Mouse (Mus musculus): ENCODE measurements around the gene Ugt1a9. TPM values are rescaled to one million over a fixed set of nuclear protein-coding genes. Genes with fewer than 3 reads are reported as not detected.

Gene Ugt1a9
- total RNA-seq, 1 experiment, result not detected

DNA sequence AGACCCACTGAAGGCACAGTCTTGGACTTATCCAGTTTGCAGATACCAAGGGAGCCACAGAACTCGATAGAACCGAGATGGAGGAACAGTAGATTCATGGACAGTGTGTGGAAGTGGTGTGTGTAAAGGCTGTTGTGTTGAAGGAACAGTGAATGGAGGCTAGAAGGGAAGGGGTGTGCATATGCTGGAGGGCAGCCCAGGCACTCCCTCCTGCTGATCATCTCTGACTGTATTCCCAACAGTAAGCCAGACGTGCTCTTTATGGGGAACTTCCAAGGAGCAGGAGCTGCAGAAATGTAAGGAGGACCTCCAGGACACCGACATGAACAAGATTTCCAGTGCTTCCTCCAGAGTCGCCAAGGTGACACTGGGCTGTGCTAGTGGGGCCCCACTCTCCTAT, 179.4 kb downstream of the Ugt1a9 start:
- Histone ChIP-seq H3K36me3 (ENCODE audit: control insufficient read depth, insufficient read depth, low read length, poor library complexity, severe bottlenecking) (no peaks in the 10 kb centered on the region), H3K27ac (ENCODE audit: insufficient read depth, low read depth, low read length, poor library complexity, severe bottlenecking) (no peak overlapping the region), H3K9me3 (ENCODE audit: control insufficient read depth, insufficient read depth, low read depth, low read length) (no peaks in the 10 kb centered on the region), H3K4me1 (ENCODE audit: control insufficient read depth in 2 of 2, insufficient read depth in 2 of 2, low read length in 2 of 2, poor library complexity in 1 of 2) (no peaks in the 10 kb centered on the region), H3K9ac (ENCODE audit: insufficient read depth, low read depth, low read length, poor library complexity, severe bottlenecking) (no peak overlapping the region), H3K4me3 (ENCODE audit: insufficient read depth in 1 of 2, low read depth in 1 of 2, low read length in 2 of 2, poor library complexity in 1 of 2, severe bottlenecking in 1 of 2) (no peak overlapping the region)
- in situ Hi-C loops (cut with MboI; ENCODE audit: low sequenced_read_pairs in 2 of 2, unreplicated experiment in 2 of 2), result no loop called here
- no peak for TF ChIP-seq ZC3H11A (IDR thresholded peaks at IDR 0.05; ENCODE audit: borderline replicate concordance, low read depth, low read length)
- DNase-seq (ENCODE audit: low read depth, low spot score), result no peak

DNA sequence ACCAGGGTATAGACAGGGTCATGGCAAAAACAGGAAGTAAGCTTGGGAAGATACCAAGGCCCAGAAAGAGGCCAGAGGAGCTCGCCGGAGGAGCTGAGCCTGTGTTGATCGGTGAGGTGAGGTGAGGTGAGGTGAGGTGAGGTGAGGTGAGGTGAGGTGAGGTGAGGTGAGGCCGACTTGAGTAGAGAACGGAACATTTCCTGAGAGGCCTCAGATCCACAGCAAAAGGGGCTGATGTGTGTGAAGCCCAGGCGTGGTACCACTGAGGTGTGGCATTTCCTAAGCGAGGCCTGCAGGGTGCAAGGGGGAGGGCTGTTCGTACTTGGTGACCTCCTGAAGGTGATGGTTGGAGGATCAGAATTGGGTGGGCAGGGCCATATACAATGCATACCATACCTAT, 182.5 kb downstream of the Ugt1a9 start:
- TF ChIP-seq ZNF384 (IDR thresholded peaks at IDR 0.05; ENCODE audit: low read depth, low read length), result no peak
- TF ChIP-seq HCFC1 (IDR thresholded peaks at IDR 0.05; ENCODE audit: borderline replicate concordance, insufficient read depth, low read length), result no peak
- TF ChIP-seq ZC3H11A (IDR thresholded peaks at IDR 0.05; ENCODE audit: borderline replicate concordance, low read depth, low read length), result no peak
- TF ChIP-seq MAFK (IDR thresholded peaks at IDR 0.05; ENCODE audit: insufficient read depth, low read depth, low read length), result no peak
- TF ChIP-seq CHD2 (IDR thresholded peaks at IDR 0.05; ENCODE audit: low read depth, low read length), result no peak
- no peak overlapping the region for H3K4me3 ChIP-seq (ENCODE audit: insufficient read depth in 1 of 2, low read depth in 1 of 2, low read length in 2 of 2, poor library complexity in 1 of 2, severe bottlenecking in 1 of 2)
- no peak overlapping the region for H3K9ac ChIP-seq (ENCODE audit: insufficient read depth, low read depth, low read length, poor library complexity, severe bottlenecking)
- H3K27ac ChIP-seq (ENCODE audit: insufficient read depth, low read depth, low read length, poor library complexity, severe bottlenecking), result no peak overlapping the region; the same call in 1 of the 2 replicates
- in situ Hi-C loops (cut with MboI; ENCODE audit: low sequenced_read_pairs in 2 of 2, unreplicated experiment in 2 of 2), result no loop called here
- no peaks in the 10 kb centered on the region for H3K4me1 ChIP-seq (ENCODE audit: control insufficient read depth in 2 of 2, insufficient read depth in 2 of 2, low read length in 2 of 2, poor library complexity in 1 of 2)
- H3K9me3 ChIP-seq (ENCODE audit: control insufficient read depth, insufficient read depth, low read depth, low read length), result no peaks in the 10 kb centered on the region
- DNase-seq (ENCODE audit: low read depth, low spot score), result no peak
- no peaks in the 10 kb centered on the region for H3K36me3 ChIP-seq (ENCODE audit: control insufficient read depth, insufficient read depth, low read length, poor library complexity, severe bottlenecking)

DNA sequence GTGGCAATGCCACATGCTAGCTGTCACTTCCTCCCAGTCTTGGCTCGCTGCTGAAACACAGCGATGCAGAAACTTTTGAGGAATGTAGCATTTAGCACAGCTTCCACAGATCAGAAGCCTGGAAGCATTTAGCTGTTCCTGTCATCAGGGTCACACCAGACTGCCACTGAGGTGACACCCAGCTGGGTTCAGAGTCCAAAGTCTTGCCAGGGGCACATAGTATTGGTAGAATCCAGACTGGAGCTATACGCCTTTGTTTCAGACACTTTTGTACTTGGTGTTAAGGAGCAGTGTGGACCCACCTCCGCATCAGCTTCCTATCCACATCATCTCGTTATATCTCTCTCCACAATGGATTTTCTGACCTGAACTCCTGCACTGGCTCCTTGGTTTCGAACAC, 182.9 kb downstream of the Ugt1a9 start:
- DNase-seq (ENCODE audit: low read depth, low spot score), result no peak
- H3K9me3 ChIP-seq (ENCODE audit: control insufficient read depth, insufficient read depth, low read depth, low read length), result no peaks in the 10 kb centered on the region
- in situ Hi-C loops (cut with MboI; ENCODE audit: low sequenced_read_pairs in 2 of 2, unreplicated experiment in 2 of 2), result no loop called here

DNA sequence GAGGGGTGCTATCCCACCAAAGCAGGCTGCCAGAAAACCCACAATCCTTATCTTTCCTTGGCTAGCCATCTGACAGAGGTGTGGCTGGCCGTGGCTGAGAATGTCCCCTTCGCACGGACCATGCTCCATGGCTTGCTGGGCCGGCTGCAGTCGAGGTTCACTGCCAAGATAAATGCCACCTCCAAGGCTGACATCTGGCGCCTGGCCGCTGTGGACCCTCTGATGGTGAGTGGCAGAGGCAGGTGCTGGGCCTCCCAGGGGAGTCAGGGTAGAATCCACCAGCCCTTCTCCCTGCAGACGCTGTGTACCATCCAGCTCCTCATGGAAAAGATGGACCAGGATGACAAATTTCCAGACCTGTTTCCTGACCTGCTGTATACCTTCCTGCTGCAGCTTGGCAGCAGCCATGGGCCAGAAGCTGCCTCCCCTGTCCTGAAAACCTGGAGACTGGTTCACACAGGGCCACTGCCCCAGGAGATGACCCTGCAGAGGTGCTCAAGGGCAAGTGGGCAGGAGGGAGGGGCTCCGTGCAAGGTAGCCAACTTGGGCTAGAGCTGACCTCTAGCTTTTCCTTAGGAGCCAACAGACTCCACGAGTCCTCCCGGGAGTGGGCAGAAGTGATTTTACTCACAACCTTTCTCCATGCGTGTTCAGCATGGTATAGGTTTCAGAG, 184.3 kb downstream of the Ugt1a9 start:
- Histone ChIP-seq H3K36me3 (ENCODE audit: control insufficient read depth, insufficient read depth, low read length, poor library complexity, severe bottlenecking) (no peaks in the 10 kb centered on the region), H3K9ac (ENCODE audit: insufficient read depth, low read depth, low read length, poor library complexity, severe bottlenecking) (no peak overlapping the region), H3K9me3 (ENCODE audit: control insufficient read depth, insufficient read depth, low read depth, low read length) (no peaks in the 10 kb centered on the region), H3K4me1 (ENCODE audit: control insufficient read depth in 2 of 2, insufficient read depth in 2 of 2, low read length in 2 of 2, poor library complexity in 1 of 2) (no peaks in the 10 kb centered on the region), H3K27ac (ENCODE audit: insufficient read depth, low read depth, low read length, poor library complexity, severe bottlenecking) (no peak overlapping the region), H3K4me3 (ENCODE audit: insufficient read depth in 1 of 2, low read depth in 1 of 2, low read length in 2 of 2, poor library complexity in 1 of 2, severe bottlenecking in 1 of 2) (no peak overlapping the region)
- TF ChIP-seq HCFC1 (IDR thresholded peaks at IDR 0.05; ENCODE audit: borderline replicate concordance, insufficient read depth, low read length), result no peak
- TF ChIP-seq MAFK (IDR thresholded peaks at IDR 0.05; ENCODE audit: insufficient read depth, low read depth, low read length), result no peak
- TF ChIP-seq ZC3H11A (IDR thresholded peaks at IDR 0.05; ENCODE audit: borderline replicate concordance, low read depth, low read length), result no peak
- no peak for TF ChIP-seq ZNF384 (IDR thresholded peaks at IDR 0.05; ENCODE audit: low read depth, low read length)
- no peak for TF ChIP-seq CHD2 (IDR thresholded peaks at IDR 0.05; ENCODE audit: low read depth, low read length)
- in situ Hi-C loops (cut with MboI; ENCODE audit: low sequenced_read_pairs in 2 of 2, unreplicated experiment in 2 of 2), result no loop called here
- DNase-seq (ENCODE audit: low read depth, low spot score), result no peak

More for the DNA sequence above, 182.9 kb downstream of the Ugt1a9 start:
- H3K9ac ChIP-seq (ENCODE audit: insufficient read depth, low read depth, low read length, poor library complexity, severe bottlenecking), result no peak overlapping the region
- TF ChIP-seq ZNF384 (IDR thresholded peaks at IDR 0.05; ENCODE audit: low read depth, low read length), result no peak
- no peak for TF ChIP-seq ZC3H11A (IDR thresholded peaks at IDR 0.05; ENCODE audit: borderline replicate concordance, low read depth, low read length)
- no peak for TF ChIP-seq HCFC1 (IDR thresholded peaks at IDR 0.05; ENCODE audit: borderline replicate concordance, insufficient read depth, low read length)
- no peak for TF ChIP-seq MAFK (IDR thresholded peaks at IDR 0.05; ENCODE audit: insufficient read depth, low read depth, low read length)
- TF ChIP-seq CHD2 (IDR thresholded peaks at IDR 0.05; ENCODE audit: low read depth, low read length), result no peak
- no peak overlapping the region for H3K27ac ChIP-seq (ENCODE audit: insufficient read depth, low read depth, low read length, poor library complexity, severe bottlenecking)
- H3K4me3 ChIP-seq (ENCODE audit: insufficient read depth in 1 of 2, low read depth in 1 of 2, low read length in 2 of 2, poor library complexity in 1 of 2, severe bottlenecking in 1 of 2), result no peak overlapping the region
- no peaks in the 10 kb centered on the region for H3K4me1 ChIP-seq (ENCODE audit: control insufficient read depth in 2 of 2, insufficient read depth in 2 of 2, low read length in 2 of 2, poor library complexity in 1 of 2)
- no peaks in the 10 kb centered on the region for H3K36me3 ChIP-seq (ENCODE audit: control insufficient read depth, insufficient read depth, low read length, poor library complexity, severe bottlenecking)

DNA sequence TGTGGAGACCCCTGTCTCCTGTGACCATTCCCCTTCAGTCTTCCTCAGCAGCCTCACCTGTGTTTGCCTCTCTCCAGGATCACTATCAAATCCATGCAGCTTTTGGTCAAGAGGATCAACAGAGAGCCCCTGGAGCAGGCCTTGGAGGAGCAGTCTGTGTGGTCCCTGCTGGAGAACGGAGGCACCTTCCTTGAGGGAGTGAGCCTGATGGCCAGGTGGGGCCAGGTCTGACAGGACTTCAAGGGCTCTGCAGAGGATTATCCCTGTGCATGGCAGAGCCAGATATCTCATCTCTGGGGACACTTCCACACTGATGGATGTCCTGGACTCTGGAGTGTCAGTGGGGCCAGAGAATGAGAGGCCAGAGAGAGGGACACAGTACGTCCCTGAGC, 184.9 kb downstream of the Ugt1a9 start:
- Histone ChIP-seq H3K4me1 (ENCODE audit: control insufficient read depth in 2 of 2, insufficient read depth in 2 of 2, low read length in 2 of 2, poor library complexity in 1 of 2) (no peaks in the 10 kb centered on the region), H3K4me3 (ENCODE audit: insufficient read depth in 1 of 2, low read depth in 1 of 2, low read length in 2 of 2, poor library complexity in 1 of 2, severe bottlenecking in 1 of 2) (no peak overlapping the region), H3K27ac (ENCODE audit: insufficient read depth, low read depth, low read length, poor library complexity, severe bottlenecking) (no peak overlapping the region), H3K9me3 (ENCODE audit: control insufficient read depth, insufficient read depth, low read depth, low read length) (no peaks in the 10 kb centered on the region), H3K9ac (ENCODE audit: insufficient read depth, low read depth, low read length, poor library complexity, severe bottlenecking) (no peak overlapping the region), H3K36me3 (ENCODE audit: control insufficient read depth, insufficient read depth, low read length, poor library complexity, severe bottlenecking) (no peaks in the 10 kb centered on the region)
- no peak for DNase-seq (ENCODE audit: low read depth, low spot score)
- TF ChIP-seq CHD2 (IDR thresholded peaks at IDR 0.05; ENCODE audit: low read depth, low read length) (no peak), MAFK (IDR thresholded peaks at IDR 0.05; ENCODE audit: insufficient read depth, low read depth, low read length) (no peak), ZC3H11A (IDR thresholded peaks at IDR 0.05; ENCODE audit: borderline replicate concordance, low read depth, low read length) (no peak), ZNF384 (IDR thresholded peaks at IDR 0.05; ENCODE audit: low read depth, low read length) (no peak), HCFC1 (IDR thresholded peaks at IDR 0.05; ENCODE audit: borderline replicate concordance, insufficient read depth, low read length) (no peak)
- in situ Hi-C loops (cut with MboI; ENCODE audit: low sequenced_read_pairs in 2 of 2, unreplicated experiment in 2 of 2), result no loop called here
